32 mouse cellular contexts compared by ENCODE assay signal in the genomic region with DNA sequence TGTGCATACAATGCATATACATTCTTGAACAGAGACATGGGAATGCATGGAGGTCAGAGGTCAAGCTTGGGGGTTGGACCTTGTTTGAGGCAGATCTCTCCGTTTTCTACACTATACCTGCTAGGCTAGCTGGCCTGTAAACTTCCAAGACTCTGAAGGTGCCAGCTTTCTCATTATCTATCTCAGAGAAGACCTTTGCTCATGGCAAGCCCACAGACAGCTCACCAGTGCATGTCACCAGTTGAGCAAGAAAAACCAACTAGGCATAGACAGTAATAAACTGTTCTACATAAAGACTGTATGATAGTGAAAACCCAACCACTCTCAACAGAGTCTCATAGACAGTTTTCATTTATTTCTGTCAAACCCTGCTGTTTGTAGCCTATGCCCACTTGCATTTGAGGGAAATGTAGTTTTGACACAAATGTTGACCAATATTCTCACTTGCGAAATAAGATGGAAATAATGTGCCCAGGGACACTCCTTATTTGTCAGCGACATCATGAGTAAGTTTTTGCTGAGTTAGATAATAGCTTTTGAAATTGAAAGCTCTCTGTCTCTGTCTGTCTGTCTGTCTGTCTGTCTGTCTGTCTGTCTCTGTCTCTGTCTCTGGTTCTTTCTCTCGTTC.
DNase-seq lines count a peak whose midpoint lies in the region; ATAC-seq and TF ChIP-seq lines count a peak whose summit lies in the region.
"Had no signal": no experiment of that assay in that cellular context is flagged by ENCODE, and none has a peak within 500 bp of the region (broad histone marks: within the 10 kb centered on the region; RNA-seq: fewer than 3 reads in every experiment).

No protein-coding gene starts in this region.

- no peak for TF ChIP-seq CTCF in lung, postnatal 0 days (IDR thresholded peaks at IDR 0.05)

- H3K36me3 ChIP-seq in lung, postnatal 0 days (ENCODE audit: insufficient read depth, low read length) = no peaks in the 10 kb centered on the region
- H3K36me3 ChIP-seq in intestine, embryonic 16.5 days (ENCODE audit: control insufficient read depth, insufficient read depth, low read length) = no peaks in the 10 kb centered on the region
- H3K36me3 ChIP-seq in forebrain, embryonic 13.5 days (ENCODE audit: poor library complexity, severe bottlenecking) = no peaks in the 10 kb centered on the region
- H3K36me3 ChIP-seq: embryonic facial prominence, embryonic 13.5 days; forebrain, embryonic 10.5 days; heart, embryonic 10.5 days; heart, embryonic 15.5 days; hindbrain, embryonic 13.5 days; limb, embryonic 10.5 days; limb, embryonic 15.5 days; midbrain, embryonic 15.5 days; neural tube, embryonic 15.5 days had no signal

- H3K27me3 ChIP-seq in lung, postnatal 0 days (replicated peaks; ENCODE audit: insufficient read depth, low read length) = no peaks in the 10 kb centered on the region
- H3K27me3 ChIP-seq in intestine, embryonic 16.5 days (replicated peaks; ENCODE audit: control insufficient read depth, insufficient read depth, low read length) = no peaks in the 10 kb centered on the region
- H3K27me3 ChIP-seq in forebrain, embryonic 13.5 days = no peaks in the 10 kb centered on the region
- H3K27me3 ChIP-seq: embryonic facial prominence, embryonic 13.5 days; heart, embryonic 15.5 days; hindbrain, embryonic 13.5 days; limb, embryonic 15.5 days; midbrain, embryonic 15.5 days; neural tube, embryonic 15.5 days; Patski had no signal

- H3K9ac ChIP-seq in lung, postnatal 0 days (replicated peaks; ENCODE audit: low read depth) = no peak overlapping the region
- H3K9ac ChIP-seq in intestine, embryonic 16.5 days (ENCODE audit: low read depth, low read length) = no peak overlapping the region
- no peak overlapping the region for H3K9ac ChIP-seq in forebrain, embryonic 13.5 days
- H3K9ac ChIP-seq: embryonic facial prominence, embryonic 13.5 days; heart, embryonic 15.5 days; hindbrain, embryonic 13.5 days; limb, embryonic 15.5 days; liver, embryonic 14.5 days; lung, embryonic 14.5 days; midbrain, embryonic 15.5 days; neural tube, embryonic 15.5 days had no signal

- no peaks in the 10 kb centered on the region for H3K4me1 ChIP-seq in lung, postnatal 0 days (ENCODE audit: insufficient read depth, low read depth, low read length)
- no peaks in the 10 kb centered on the region for H3K4me1 ChIP-seq in intestine, embryonic 16.5 days (ENCODE audit: control insufficient read depth, insufficient read depth, low read length)
- no peaks in the 10 kb centered on the region for H3K4me1 ChIP-seq in forebrain, embryonic 13.5 days
- H3K4me1 ChIP-seq: embryonic facial prominence, embryonic 13.5 days; forebrain, embryonic 10.5 days; heart, embryonic 15.5 days; hindbrain, embryonic 13.5 days; limb, embryonic 10.5 days; limb, embryonic 15.5 days; midbrain, embryonic 15.5 days had no signal

- no peak for TF ChIP-seq EP300 in lung, postnatal 0 days (IDR thresholded peaks at IDR 0.05)

- no peak overlapping the region for H3K4me2 ChIP-seq in lung, postnatal 0 days (replicated peaks; ENCODE audit: low read depth, low read length)
- H3K4me2 ChIP-seq in intestine, embryonic 16.5 days (ENCODE audit: low read depth, low read length) = no peak overlapping the region
- H3K4me2 ChIP-seq in forebrain, embryonic 13.5 days = no peak overlapping the region
- H3K4me2 ChIP-seq: embryonic facial prominence, embryonic 13.5 days; heart, embryonic 15.5 days; hindbrain, embryonic 13.5 days; limb, embryonic 15.5 days; lung, embryonic 14.5 days; midbrain, embryonic 15.5 days; neural tube, embryonic 15.5 days had no signal

- H3K9me3 ChIP-seq in lung, postnatal 0 days (ENCODE audit: low read length) = no peaks in the 10 kb centered on the region
- no peaks in the 10 kb centered on the region for H3K9me3 ChIP-seq in intestine, embryonic 16.5 days (ENCODE audit: control insufficient read depth, low read length)
- no peaks in the 10 kb centered on the region for H3K9me3 ChIP-seq in forebrain, embryonic 13.5 days (replicated peaks)
- H3K9me3 ChIP-seq: embryonic facial prominence, embryonic 13.5 days; forebrain, embryonic 10.5 days; heart, embryonic 10.5 days; heart, embryonic 15.5 days; hindbrain, embryonic 13.5 days; limb, embryonic 10.5 days; limb, embryonic 15.5 days; midbrain, embryonic 15.5 days; neural tube, embryonic 15.5 days had no signal

- no peak; the same call in 1 of the 2 replicates for ATAC-seq in lung, postnatal 0 days
- peak; percentile 50 for ATAC-seq in intestine, embryonic 16.5 days
- no peak for ATAC-seq in forebrain, embryonic 13.5 days
- ATAC-seq: forebrain, embryonic 16.5 days; midbrain, embryonic 15.5 days; Patski had no signal

- WGBS in lung, postnatal 0 days = 74% methylated on average over 4 of the region's 4 CpGs
- 77% methylated on average over 4 of the region's 4 CpGs for WGBS in intestine, embryonic 16.5 days
- WGBS in forebrain, embryonic 13.5 days = 86% methylated on average over 4 of the region's 4 CpGs

- DNase-seq in adrenal gland, adult (ENCODE audit: inconsistent age in 2 of 2, low spot score in 1 of 2) = peak; percentile 3 to 46
- DNase-seq in adrenal gland, adult 2 months = no peak
- DNase-seq in lung, postnatal 0 days (ENCODE audit: low spot score) = peak; percentile 66
- DNase-seq in lung, postnatal 10 days = no peak
- DNase-seq in layer of hippocampus, postnatal 14 days (ENCODE audit: low spot score in 2 of 2) = no peak
- DNase-seq in testis, postnatal 14 days (ENCODE audit: low spot score) = no peak
- DNase-seq: adrenal gland, postnatal 36 days; cerebellum, adult 8-10 months; embryo, embryonic 11 days; kidney, adult 2 months; kidney, postnatal 4 days; lung, postnatal 36 days; retina, postnatal 1 day; right cerebral cortex, postnatal 25 days; spleen, adult 18-20 months; thymus, adult 18-20 months; thymus, postnatal 25 days had no signal

- H3K4me3 ChIP-seq in lung, postnatal 0 days (ENCODE audit: low read depth, low read length) = no peak overlapping the region
- no peak overlapping the region for H3K4me3 ChIP-seq in intestine, embryonic 16.5 days (ENCODE audit: low read length)
- H3K4me3 ChIP-seq in forebrain, embryonic 13.5 days = no peak overlapping the region
- H3K4me3 ChIP-seq: embryonic facial prominence, embryonic 13.5 days; forebrain, embryonic 10.5 days; heart, embryonic 10.5 days; heart, embryonic 15.5 days; hindbrain, embryonic 13.5 days; limb, embryonic 10.5 days; limb, embryonic 15.5 days; midbrain, embryonic 15.5 days; neural tube, embryonic 15.5 days had no signal

- no peak overlapping the region for H3K27ac ChIP-seq in lung, postnatal 0 days (ENCODE audit: low read length)
- no peak overlapping the region for H3K27ac ChIP-seq in intestine, embryonic 16.5 days (ENCODE audit: low read length)
- H3K27ac ChIP-seq in forebrain, embryonic 13.5 days = no peak overlapping the region
- H3K27ac ChIP-seq: embryonic facial prominence, embryonic 13.5 days; forebrain, embryonic 10.5 days; heart, embryonic 10.5 days; heart, embryonic 15.5 days; hindbrain, embryonic 13.5 days; limb, embryonic 10.5 days; limb, embryonic 15.5 days; liver, embryonic 14.5 days; midbrain, embryonic 15.5 days; neural tube, embryonic 15.5 days had no signal

Comparison
In these comparisons a context has a peak if more than half of its experiments do, and no peak if none do; other contexts are left out.
1. DNase-seq: peak in adrenal gland, adult (2 of 2) and lung, postnatal 0 days (single experiment); none in adrenal gland, adult 2 months (single experiment), lung, postnatal 10 days (single experiment), layer of hippocampus, postnatal 14 days (0 of 2) and testis, postnatal 14 days (single experiment).